Mouse (Mus musculus) kidney, adult 2 months (tissue): ENCODE data around the gene Hoxc5. TPM values are rescaled to one million over a fixed set of nuclear protein-coding genes. Genes with fewer than 3 reads are reported as not detected.

Experiments used
- DNase-seq: peaks from one replicate; pipeline ENCODE4 v3.0.0; 2021
- H3K27ac ChIP-seq: fragments of 200-500 bp; 2 replicates; pipeline ENCODE4 v1.5.1; 2012; ENCODE audit warnings: low read depth, low read length, control low read depth, inconsistent platforms; ENCODE audit not compliant: insufficient read depth
- H3K27me3 ChIP-seq: fragments of 200-500 bp; replicated peaks from 2 replicates; pipeline ENCODE4 v1.6.1; 2012; ENCODE audit warnings: mild to moderate bottlenecking, moderate library complexity, low read length, inconsistent platforms; ENCODE audit not compliant: control insufficient read depth, insufficient read depth
- H3K36me3 ChIP-seq: fragments of 200-500 bp; 2 replicates; pipeline ENCODE4 v1.6.1; 2012; ENCODE audit warnings: mild to moderate bottlenecking, moderate library complexity, low read length, inconsistent platforms; ENCODE audit not compliant: control insufficient read depth, insufficient read depth
- H3K4me1 ChIP-seq: fragments of 200-500 bp; 2 replicates; pipeline ENCODE4 v1.6.1; 2011; ENCODE audit warnings: low read length; ENCODE audit not compliant: control insufficient read depth, insufficient read depth
- H3K4me3 ChIP-seq: fragments of 200-500 bp; 2 replicates; pipeline ENCODE4 v1.5.1; 2011; ENCODE audit warnings: mild to moderate bottlenecking, low read depth, low read length, control low read depth; ENCODE audit not compliant: insufficient read depth
- CTCF ChIP-seq: fragments of 200-500 bp; conservative IDR thresholded peaks from 2 replicates; pipeline ENCODE4 v1.5.1; 2011; ENCODE audit warnings: low read depth, mild to moderate bottlenecking, control low read depth, low read length, moderate library complexity, mixed read lengths; ENCODE audit not compliant: insufficient read depth, insufficient read length
- POLR2A ChIP-seq: fragments of 200-500 bp; IDR thresholded peaks from one replicate; pipeline ENCODE4 v1.6.1; 2011; ENCODE audit warnings: low read depth, low read length, control low read depth
- WGBS: fragments of 180-500 bp; shearing (Covaris S2); methylation state at CpG from one replicate; pipeline ENCODE4 v1.1.7; 2018; 5-methylcytosine and 5-hydroxymethylcytosine counted together
- polyA plus RNA-seq: library from polyadenylated mRNA; depleted of rRNA; stranded (reverse); fragments of >200 nt; gene quantifications from 2 replicates; pipeline ENCODE4 v1.2.3, GENCODE M21; 2012

The Hoxc5 gene
- polyA plus RNA-seq, 1 experiment, result 4.0 TPM

GRCm38 (mm10) chr15:103021544-103021943 lies 54.3 kb downstream of the Hoxc5 start:
- WGBS, result 53% methylated on average over 8 of the region's 8 CpGs
- TF ChIP-seq POLR2A (no peak), CTCF (no peak)

GRCm38 (mm10) chr15:103024131-103024530 lies 56.9 kb downstream of the Hoxc5 start:
- no peak overlapping the region for H3K4me3 ChIP-seq
- DNase-seq, result no peak
- no peaks in the 10 kb centered on the region for H3K36me3 ChIP-seq
- WGBS, result 53% methylated on average over 2 of the region's 2 CpGs
- TF ChIP-seq POLR2A (no peak), CTCF (no peak)
- H3K27ac ChIP-seq, result no peak overlapping the region
- no peaks in the 10 kb centered on the region for H3K27me3 ChIP-seq
- no peaks in the 10 kb centered on the region; the same call in 1 of the 2 replicates for H3K4me1 ChIP-seq

More at GRCm38 (mm10) chr15:103021544-103021943, 54.3 kb downstream of the Hoxc5 start:
- no peak overlapping the region for H3K27ac ChIP-seq
- H3K27me3 ChIP-seq, result no peaks in the 10 kb centered on the region
- no peak overlapping the region for H3K4me3 ChIP-seq
- H3K4me1 ChIP-seq, result no peaks in the 10 kb centered on the region; the same call in 1 of the 2 replicates
- no peak for DNase-seq
- no peaks in the 10 kb centered on the region for H3K36me3 ChIP-seq

GRCm38 (mm10) chr15:103027266-103028235 lies 60.3 kb downstream of the Hoxc5 start:
- Histone ChIP-seq H3K27ac (no peak overlapping the region), H3K4me1 (no peaks in the 10 kb centered on the region), H3K4me3 (no peak overlapping the region), H3K27me3 (no peaks in the 10 kb centered on the region; the same call in 1 of the 2 replicates), H3K36me3 (no peaks in the 10 kb centered on the region)
- no peak for TF ChIP-seq CTCF
- no peak for TF ChIP-seq POLR2A
- WGBS, result 47% methylated on average over 43 of the region's 43 CpGs
- DNase-seq, result no peak

- H3K4me1 ChIP-seq, result no peaks in the 10 kb centered on the region
- no peak for TF ChIP-seq POLR2A
- TF ChIP-seq CTCF, result no peak
- 86% methylated on average over 9 of the region's 9 CpGs for WGBS
- no peak for DNase-seq
- no peak overlapping the region for H3K27ac ChIP-seq
- no peaks in the 10 kb centered on the region for H3K36me3 ChIP-seq
- no peak overlapping the region for H3K4me3 ChIP-seq
- no peaks in the 10 kb centered on the region; the same call in 1 of the 2 replicates for H3K27me3 ChIP-seq
These were observed 61.8 kb downstream of the Hoxc5 start for GRCm38 (mm10) chr15:103028916-103029512.

GRCm38 (mm10) chr15:103030142-103030541 lies 62.9 kb downstream of the Hoxc5 start:
- TF ChIP-seq CTCF (no peak), POLR2A (no peak)
- no peaks in the 10 kb centered on the region; the same call in 1 of the 2 replicates for H3K27me3 ChIP-seq
- 65% methylated on average over 8 of the region's 8 CpGs for WGBS
- H3K4me1 ChIP-seq, result no peaks in the 10 kb centered on the region
- no peak for DNase-seq
- H3K27ac ChIP-seq, result no peak overlapping the region
- no peaks in the 10 kb centered on the region for H3K36me3 ChIP-seq
- no peak overlapping the region for H3K4me3 ChIP-seq

- Histone ChIP-seq H3K4me1 (no peaks in the 10 kb centered on the region), H3K27me3 (no peaks in the 10 kb centered on the region; the same call in 1 of the 2 replicates)
These were observed 64.9 kb downstream of the Hoxc5 start for GRCm38 (mm10) chr15:103032167-103032566.

More at GRCm38 (mm10) chr15:103032167-103032566, 64.9 kb downstream of the Hoxc5 start:
- no peak for DNase-seq
- no peaks in the 10 kb centered on the region for H3K36me3 ChIP-seq
- no peak overlapping the region for H3K27ac ChIP-seq
- TF ChIP-seq POLR2A, result no peak
- no peak for TF ChIP-seq CTCF
- no peak overlapping the region for H3K4me3 ChIP-seq
- 13% methylated on average over 3 of the region's 3 CpGs for WGBS
